8 mouse cellular contexts compared by ENCODE assay signal in the genomic region with DNA sequence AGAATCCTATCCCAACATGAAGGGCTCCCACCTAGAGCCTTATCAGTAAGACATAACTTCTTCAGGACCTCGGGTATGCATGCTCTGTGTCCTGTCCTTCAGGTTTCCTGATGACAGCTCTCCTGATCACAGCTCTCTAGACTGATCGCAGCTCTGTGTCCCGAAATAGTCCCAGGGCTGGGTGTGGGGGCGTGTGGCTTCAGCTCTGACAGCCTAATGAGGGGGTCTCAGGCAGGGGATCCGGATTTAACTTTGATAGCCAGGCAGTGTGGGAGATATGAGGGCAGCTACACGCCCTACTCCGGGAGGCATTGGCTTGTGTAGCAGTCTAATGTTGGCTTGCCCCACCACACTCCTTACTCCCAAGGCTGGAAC. TPM values are rescaled to one million over a fixed set of nuclear protein-coding genes. Genes with fewer than 3 reads are reported as not detected.
DNase-seq lines count a peak whose midpoint lies in the region; ATAC-seq lines count a peak whose summit lies in the region.

No protein-coding gene starts in this region.

- H3K9ac ChIP-seq in heart, embryonic 14.5 days (ENCODE audit: low read length), result peak overlapping the region; percentile 76
- H3K9ac ChIP-seq in hindbrain, embryonic 16.5 days (ENCODE audit: low read depth, low read length), result peak overlapping the region; percentile 68; the same call in 1 of the 2 replicates
- H3K9ac ChIP-seq in midbrain, embryonic 14.5 days (replicated peaks; ENCODE audit: low read length), result peak overlapping the region; percentile 48; the same call in 1 of the 2 replicates

- H3K36me3 ChIP-seq in heart, embryonic 14.5 days (ENCODE audit: control insufficient read depth, insufficient read depth, low read length), result 0 out of 2 replicates have a peak, but pooled peaks cover 4% of the 10 kb centered on the region
- H3K36me3 ChIP-seq in hindbrain, embryonic 16.5 days (ENCODE audit: control insufficient read depth, insufficient read depth, low read length), result no peaks in the 10 kb centered on the region
- no peaks in the 10 kb centered on the region for H3K36me3 ChIP-seq in midbrain, embryonic 14.5 days (ENCODE audit: control insufficient read depth, insufficient read depth, low read length)

- peaks cover 19 to 24% of the 10 kb centered on the region in 2 experiments for H3K4me1 ChIP-seq in heart, embryonic 14.5 days (ENCODE audit: control insufficient read depth in 2 of 2, insufficient read depth in 2 of 2, low read length in 2 of 2)
- peaks cover 7% of the 10 kb centered on the region; the same call in 1 of the 2 replicates for H3K4me1 ChIP-seq in hindbrain, embryonic 16.5 days (ENCODE audit: control insufficient read depth, insufficient read depth, low read depth, low read length)
- no peaks in the 10 kb centered on the region for H3K4me1 ChIP-seq in midbrain, embryonic 14.5 days (ENCODE audit: control insufficient read depth, insufficient read depth, low read length)

- H3K27ac ChIP-seq in heart, embryonic 14.5 days (replicated peaks in 1 of 2; ENCODE audit: control insufficient read depth in 1 of 2, insufficient read depth in 1 of 2, low read depth in 2 of 2, low read length in 2 of 2), result peak overlapping the region; percentile 80 to 83
- no peak overlapping the region for H3K27ac ChIP-seq in hindbrain, embryonic 16.5 days (ENCODE audit: low read depth, low read length)
- no peak overlapping the region for H3K27ac ChIP-seq in midbrain, embryonic 14.5 days (replicated peaks; ENCODE audit: low read depth, low read length)

- H3K4me3 ChIP-seq in heart, embryonic 14.5 days (ENCODE audit: control insufficient read depth in 1 of 2, insufficient read depth in 1 of 2, low read depth in 1 of 2, low read length in 2 of 2), result peak overlapping the region; percentile 59 to 78
- peak overlapping the region; percentile 52 for H3K4me3 ChIP-seq in hindbrain, embryonic 16.5 days (ENCODE audit: low read length)
- peak overlapping the region; percentile 47; the same call in 1 of the 2 replicates for H3K4me3 ChIP-seq in midbrain, embryonic 14.5 days (replicated peaks; ENCODE audit: low read depth, low read length)

- intact Hi-C loops in heart, postnatal 14 days (cut with DNase I), result no loop called here
- intact Hi-C loops in gastrocnemius, postnatal 14 days (cut with DNase I; ENCODE audit: low total_unique reads), result no loop called here

- DNase-seq in heart, postnatal 14 days, result no peak
- no peak for DNase-seq in midbrain, embryonic 14.5 days
- no peak for DNase-seq in cerebellum, adult 11 months
- no peak for DNase-seq in gastrocnemius, postnatal 14 days
- no peak for DNase-seq in urinary bladder, postnatal 14 days (ENCODE audit: low spot score)

- 0% methylated on average over 7 of the region's 7 CpGs for WGBS in heart, embryonic 14.5 days
- WGBS in hindbrain, embryonic 16.5 days, result 32% methylated on average over 7 of the region's 7 CpGs
- WGBS in midbrain, embryonic 14.5 days, result 34% methylated on average over 7 of the region's 7 CpGs

- no peaks in the 10 kb centered on the region for H3K9me3 ChIP-seq in heart, embryonic 14.5 days (ENCODE audit: control insufficient read depth, low read length)
- no peaks in the 10 kb centered on the region for H3K9me3 ChIP-seq in hindbrain, embryonic 16.5 days (ENCODE audit: control insufficient read depth, low read length)
- H3K9me3 ChIP-seq in midbrain, embryonic 14.5 days (ENCODE audit: control insufficient read depth, low read length), result no peaks in the 10 kb centered on the region

- H3K4me2 ChIP-seq in heart, embryonic 14.5 days (ENCODE audit: low read length), result peak overlapping the region; percentile 91
- H3K4me2 ChIP-seq in hindbrain, embryonic 16.5 days (ENCODE audit: low read length), result peak overlapping the region; percentile 91
- peak overlapping the region; percentile 75 for H3K4me2 ChIP-seq in midbrain, embryonic 14.5 days (ENCODE audit: low read length)

- H3K27me3 ChIP-seq in heart, embryonic 14.5 days (ENCODE audit: control insufficient read depth, insufficient read depth, low read length), result peaks cover 33% of the 10 kb centered on the region
- H3K27me3 ChIP-seq in hindbrain, embryonic 16.5 days (replicated peaks; ENCODE audit: control insufficient read depth, insufficient read depth, low read length), result no peaks in the 10 kb centered on the region; the same call in 1 of the 2 replicates
- H3K27me3 ChIP-seq in midbrain, embryonic 14.5 days (ENCODE audit: control insufficient read depth, insufficient read depth, low read length), result no peaks in the 10 kb centered on the region

- ATAC-seq in heart, embryonic 14.5 days (ENCODE audit: insufficient number of reproducible peaks, insufficient read depth, low FRiP score, low read depth), result peak; percentile 55
- ATAC-seq in common myeloid progenitor, adult 5-6 weeks (replicated peaks; ENCODE audit: low read depth, poor library complexity, severe bottlenecking), result 0 out of 2 replicates have a peak, but pooled peaks have one; percentile 10
- ATAC-seq in hindbrain, embryonic 16.5 days, result peak; percentile 2; the same call in 1 of the 2 replicates
- ATAC-seq in midbrain, embryonic 14.5 days (ENCODE audit: low FRiP score, low TSS enrichment), result no peak

RNA-seq across cellular contexts. Expression of a gene that starts 0.8 kb away (rescaled TPM):
- polyA plus RNA-seq in heart, embryonic 14.5 days (2014; fragmentation: Nextera tagmentation; extraction: Ambion mirVana), result 53.8 and 54.2 TPM in 2 replicates
- 100 to 1,000 TPM in 1 of 2 experiments, 10 to 100 TPM in 1; 96.9 to 104 TPM for total RNA-seq in heart, postnatal 14 days (2021)
- 4.6 and 5.5 TPM in 2 replicates for total RNA-seq in common myeloid progenitor, adult 5-6 weeks (2017)
- 45.8 and 46.6 TPM in 2 replicates for polyA plus RNA-seq in hindbrain, embryonic 16.5 days (2015; fragmentation: Nextera tagmentation; extraction: Ambion mirVana)
- polyA plus RNA-seq in midbrain, embryonic 14.5 days (2014; fragmentation: Nextera tagmentation; extraction: Ambion mirVana), result 39.5 and 45.8 TPM in 2 replicates
- total RNA-seq in gastrocnemius, postnatal 14 days (2021), result 10 to 100 TPM; 20.8 to 35.1 TPM

RNA-seq across cellular contexts. Expression of a gene that starts 13.2 kb away (rescaled TPM):
- polyA plus RNA-seq in heart, embryonic 14.5 days (2014; fragmentation: Nextera tagmentation; extraction: Ambion mirVana), result 653 and 768 TPM in 2 replicates
- 100 to 1,000 TPM; 736 to 815 TPM for total RNA-seq in heart, postnatal 14 days (2021)
- total RNA-seq in common myeloid progenitor, adult 5-6 weeks (2017), result 2,900 and 3,215 TPM in 2 replicates
- polyA plus RNA-seq in hindbrain, embryonic 16.5 days (2015; fragmentation: Nextera tagmentation; extraction: Ambion mirVana), result 392 and 410 TPM in 2 replicates
- polyA plus RNA-seq in midbrain, embryonic 14.5 days (2014; fragmentation: Nextera tagmentation; extraction: Ambion mirVana), result 653 and 777 TPM in 2 replicates
- 100 to 1,000 TPM; 867 to 957 TPM for total RNA-seq in gastrocnemius, postnatal 14 days (2021)

RNA-seq across cellular contexts. Expression of a gene that starts 13.2 kb away (rescaled TPM):
- polyA plus RNA-seq in heart, embryonic 14.5 days (2014; fragmentation: Nextera tagmentation; extraction: Ambion mirVana), result 628 and 707 TPM in 2 replicates
- 100 to 1,000 TPM; 544 to 555 TPM for total RNA-seq in heart, postnatal 14 days (2021)
- total RNA-seq in common myeloid progenitor, adult 5-6 weeks (2017), result 107 and 132 TPM in 2 replicates
- polyA plus RNA-seq in hindbrain, embryonic 16.5 days (2015; fragmentation: Nextera tagmentation; extraction: Ambion mirVana), result 464 and 517 TPM in 2 replicates
- 497 and 604 TPM in 2 replicates for polyA plus RNA-seq in midbrain, embryonic 14.5 days (2014; fragmentation: Nextera tagmentation; extraction: Ambion mirVana)
- 100 to 1,000 TPM; 327 to 338 TPM for total RNA-seq in gastrocnemius, postnatal 14 days (2021)

RNA-seq across cellular contexts. Expression of a gene that starts 29.5 kb away (rescaled TPM):
- 13.5 and 16.4 TPM in 2 replicates for polyA plus RNA-seq in heart, embryonic 14.5 days (2014; fragmentation: Nextera tagmentation; extraction: Ambion mirVana)
- total RNA-seq in heart, postnatal 14 days (2021), result 10 to 100 TPM; 20.5 to 31.6 TPM
- total RNA-seq in common myeloid progenitor, adult 5-6 weeks (2017), result 5.9 and 14.2 TPM in 2 replicates
- polyA plus RNA-seq in hindbrain, embryonic 16.5 days (2015; fragmentation: Nextera tagmentation; extraction: Ambion mirVana), result 26.6 and 29.0 TPM in 2 replicates
- 8.0 and 18.4 TPM in 2 replicates for polyA plus RNA-seq in midbrain, embryonic 14.5 days (2014; fragmentation: Nextera tagmentation; extraction: Ambion mirVana)
- total RNA-seq in gastrocnemius, postnatal 14 days (2021), result 10 to 100 TPM in 1 of 2 experiments, 1 to 10 TPM in 1; 9.6 to 25.8 TPM

RNA-seq across cellular contexts. Expression of a gene that starts 31.8 kb away (rescaled TPM):
- 43.5 and 49.2 TPM in 2 replicates for polyA plus RNA-seq in heart, embryonic 14.5 days (2014; fragmentation: Nextera tagmentation; extraction: Ambion mirVana)
- total RNA-seq in heart, postnatal 14 days (2021), result 10 to 100 TPM; 25.0 to 26.6 TPM
- 9.5 and 20.2 TPM in 2 replicates for total RNA-seq in common myeloid progenitor, adult 5-6 weeks (2017)
- 55.7 and 59.8 TPM in 2 replicates for polyA plus RNA-seq in hindbrain, embryonic 16.5 days (2015; fragmentation: Nextera tagmentation; extraction: Ambion mirVana)
- 55.1 and 59.8 TPM in 2 replicates for polyA plus RNA-seq in midbrain, embryonic 14.5 days (2014; fragmentation: Nextera tagmentation; extraction: Ambion mirVana)
- 10 to 100 TPM; 17.6 to 19.8 TPM for total RNA-seq in gastrocnemius, postnatal 14 days (2021)

Comparison
In these comparisons a context has a peak if more than half of its experiments do, and no peak if none do; other contexts are left out.
1. H3K27ac ChIP-seq: peak in heart, embryonic 14.5 days (2 of 2); none in hindbrain, embryonic 16.5 days (single experiment) and midbrain, embryonic 14.5 days (single experiment).
2. Peak in every context shown above with its lines, with median percentiles within 50 percentile points of each other: H3K4me2 ChIP-seq, H3K4me3 ChIP-seq and H3K9ac ChIP-seq.